10 mouse cellular contexts compared by ENCODE assay signal in genomic region chr2:74727640-74728302, GRCm38 (mm10). TPM values are rescaled to one million over a fixed set of nuclear protein-coding genes. Genes with fewer than 3 reads are reported as not detected.
DNase-seq lines count a peak whose midpoint lies in the region; ATAC-seq lines count a peak whose summit lies in the region.
"Had no signal": no experiment of that assay in that cellular context is flagged by ENCODE, and none has a peak within 500 bp of the region (broad histone marks: within the 10 kb centered on the region; RNA-seq: fewer than 3 reads in every experiment).

No protein-coding gene starts in this region.

- peak; percentile 58 for DNase-seq in embryo, embryonic 9.5 days (ENCODE audit: extremely low spot score)
- DNase-seq in embryo, embryonic 10.5 days (ENCODE audit: low spot score), result no peak
- DNase-seq in kidney, postnatal 14 days, result peak; percentile 26
- DNase-seq in kidney, adult 18-20 months, result no peak
- peak; percentile 70 for DNase-seq in neural tube, embryonic 11.5 days (ENCODE audit: low spot score)
- no peak for DNase-seq in left cerebral cortex, postnatal 14 days (ENCODE audit: low spot score in 2 of 2)
- no peak for DNase-seq in right cerebral cortex, adult 2 months (ENCODE audit: low spot score in 2 of 2)

- H3K36me3 ChIP-seq in hindbrain, embryonic 12.5 days, result no peaks in the 10 kb centered on the region
- peaks cover 2% of the 10 kb centered on the region; the same call in 1 of the 2 replicates for H3K36me3 ChIP-seq in neural tube, embryonic 11.5 days (ENCODE audit: control insufficient read depth, insufficient read depth, low read length)
- H3K36me3 ChIP-seq: midbrain, embryonic 13.5 days had no signal

- WGBS in hindbrain, embryonic 12.5 days, result under 1% methylated on average over 24 of the region's 25 CpGs
- under 1% methylated on average over 25 of the region's 25 CpGs for WGBS in neural tube, embryonic 11.5 days

- intact Hi-C loops in left cerebral cortex, postnatal 14 days (cut with DNase I), result no loop called here

- peak overlapping the region; percentile 49 for H3K4me3 ChIP-seq in hindbrain, embryonic 12.5 days
- H3K4me3 ChIP-seq in neural tube, embryonic 11.5 days (ENCODE audit: low read depth, low read length), result peak overlapping the region; percentile 66

- H3K9ac ChIP-seq in hindbrain, embryonic 12.5 days, result peak overlapping the region; percentile 73
- H3K9ac ChIP-seq in neural tube, embryonic 11.5 days (ENCODE audit: low read length), result peak overlapping the region; percentile 95
- H3K9ac ChIP-seq: midbrain, embryonic 13.5 days had no signal

- H3K27ac ChIP-seq in hindbrain, embryonic 12.5 days, result peak overlapping the region; percentile 81
- peak overlapping the region; percentile 99 for H3K27ac ChIP-seq in neural tube, embryonic 11.5 days (ENCODE audit: low read depth, low read length)
- H3K27ac ChIP-seq: midbrain, embryonic 13.5 days had no signal

- 0 out of 2 replicates have a peak, but pooled peaks have one; percentile 19 for ATAC-seq in hindbrain, embryonic 12.5 days (ENCODE audit: low FRiP score)
- ATAC-seq in neural tube, embryonic 11.5 days (ENCODE audit: insufficient read depth, low FRiP score, low TSS enrichment), result no peak; the same call in 1 of the 2 replicates
- ATAC-seq: forebrain, embryonic 14.5 days; midbrain, embryonic 13.5 days had no signal

- H3K27me3 ChIP-seq in hindbrain, embryonic 12.5 days, result peaks cover 95% of the 10 kb centered on the region
- no peaks in the 10 kb centered on the region for H3K27me3 ChIP-seq in neural tube, embryonic 11.5 days (ENCODE audit: control insufficient read depth, insufficient read depth, low read length)

- peak overlapping the region; percentile 49 for H3K4me2 ChIP-seq in hindbrain, embryonic 12.5 days (replicated peaks)
- H3K4me2 ChIP-seq in neural tube, embryonic 11.5 days (ENCODE audit: low read depth), result peak overlapping the region; percentile 89

- H3K9me3 ChIP-seq in hindbrain, embryonic 12.5 days (replicated peaks), result no peaks in the 10 kb centered on the region
- H3K9me3 ChIP-seq in neural tube, embryonic 11.5 days (ENCODE audit: control insufficient read depth, low read length), result no peaks in the 10 kb centered on the region
- H3K9me3 ChIP-seq: midbrain, embryonic 13.5 days had no signal

- H3K4me1 ChIP-seq in hindbrain, embryonic 12.5 days, result no peaks in the 10 kb centered on the region
- H3K4me1 ChIP-seq in neural tube, embryonic 11.5 days (ENCODE audit: control insufficient read depth, insufficient read depth, low read length), result peaks cover 62% of the 10 kb centered on the region

RNA-seq across cellular contexts. Expression of gene Gm28230, which starts 1.2 kb away (rescaled TPM):
- polyA plus RNA-seq in hindbrain, embryonic 12.5 days (2016; fragmentation: Nextera tagmentation; extraction: Ambion mirVana), result 0.66 and 1.1 TPM in 2 replicates
- 3.9 and 5.5 TPM in 2 replicates for polyA plus RNA-seq in neural tube, embryonic 11.5 days (2014; fragmentation: Nextera tagmentation; extraction: Ambion mirVana)
- not detected for total RNA-seq in left cerebral cortex, postnatal 14 days (2021)
- polyA plus RNA-seq: forebrain, embryonic 14.5 days; midbrain, embryonic 13.5 days had no signal

RNA-seq across cellular contexts. Expression of gene Hoxd4, which starts 16.0 kb away (rescaled TPM):
- 3.6 and 4.6 TPM in 2 replicates for polyA plus RNA-seq in hindbrain, embryonic 12.5 days (2016; fragmentation: Nextera tagmentation; extraction: Ambion mirVana)
- 9.2 and 11.2 TPM in 2 replicates for polyA plus RNA-seq in neural tube, embryonic 11.5 days (2014; fragmentation: Nextera tagmentation; extraction: Ambion mirVana)
- not detected for total RNA-seq in left cerebral cortex, postnatal 14 days (2021)
- polyA plus RNA-seq: forebrain, embryonic 14.5 days; midbrain, embryonic 13.5 days had no signal

RNA-seq across cellular contexts. Expression of gene Hoxd3, which starts 16.0 kb away (rescaled TPM):
- 69.6 and 83.5 TPM in 2 replicates for polyA plus RNA-seq in hindbrain, embryonic 12.5 days (2016; fragmentation: Nextera tagmentation; extraction: Ambion mirVana)
- polyA plus RNA-seq in neural tube, embryonic 11.5 days (2014; fragmentation: Nextera tagmentation; extraction: Ambion mirVana), result 52.7 and 55.0 TPM in 2 replicates
- not detected for total RNA-seq in left cerebral cortex, postnatal 14 days (2021)
- polyA plus RNA-seq: forebrain, embryonic 14.5 days had no signal

RNA-seq across cellular contexts. Expression of gene Hoxd8, which starts 23.4 kb away (rescaled TPM):
- 0.14 and 0.46 TPM in 2 replicates for polyA plus RNA-seq in hindbrain, embryonic 12.5 days (2016; fragmentation: Nextera tagmentation; extraction: Ambion mirVana)
- 21.3 and 23.1 TPM in 2 replicates for polyA plus RNA-seq in neural tube, embryonic 11.5 days (2014; fragmentation: Nextera tagmentation; extraction: Ambion mirVana)
- total RNA-seq in left cerebral cortex, postnatal 14 days (2021), result not detected
- polyA plus RNA-seq: midbrain, embryonic 13.5 days had no signal

RNA-seq across cellular contexts. Expression of gene Hoxd9, which starts 30.2 kb away (rescaled TPM):
- 0.10 TPM in 1 of 2 replicates, not detected in the other for polyA plus RNA-seq in hindbrain, embryonic 12.5 days (2016; fragmentation: Nextera tagmentation; extraction: Ambion mirVana)
- polyA plus RNA-seq in neural tube, embryonic 11.5 days (2014; fragmentation: Nextera tagmentation; extraction: Ambion mirVana), result 14.3 and 17.3 TPM in 2 replicates
- not detected for total RNA-seq in left cerebral cortex, postnatal 14 days (2021)
- polyA plus RNA-seq: forebrain, embryonic 14.5 days; midbrain, embryonic 13.5 days had no signal

Comparison
In these comparisons a context has a peak if more than half of its experiments do, and no peak if none do; other contexts are left out.
1. DNase-seq: peak in embryo, embryonic 9.5 days (single experiment), kidney, postnatal 14 days (single experiment) and neural tube, embryonic 11.5 days (single experiment); none in embryo, embryonic 10.5 days (single experiment), kidney, adult 18-20 months (single experiment), left cerebral cortex, postnatal 14 days (0 of 2) and right cerebral cortex, adult 2 months (0 of 2).